Mouse (Mus musculus) cortical plate, adult 2 months (tissue): Measurements from ENCODE around the gene Nrtn. TPM values are rescaled to one million over a fixed set of nuclear protein-coding genes. Genes with fewer than 3 reads are reported as not detected.

Experiments used
- H3K27ac ChIP-seq: fragments of 200-500 bp; 2 replicates; pipeline ENCODE4 v1.5.1; 2012; ENCODE audit warnings: low read length, control low read depth, inconsistent platforms; ENCODE audit not compliant: insufficient read depth
- H3K4me1 ChIP-seq: fragments of 200-500 bp; 2 replicates; pipeline ENCODE4 v1.6.1; 2011; ENCODE audit warnings: low read length; ENCODE audit not compliant: control insufficient read depth, insufficient read depth
- H3K4me3 ChIP-seq: fragments of 200-500 bp; 2 replicates; pipeline ENCODE4 v1.5.1; 2011; ENCODE audit warnings: mild to moderate bottlenecking, low read length, control low read depth; ENCODE audit not compliant: insufficient read depth
- CTCF ChIP-seq: fragments of 200-500 bp; IDR thresholded peaks from 2 replicates; pipeline ENCODE4 v1.5.1; 2011; ENCODE audit warnings: mild to moderate bottlenecking, control low read depth, low read length; ENCODE audit not compliant: insufficient read depth; ENCODE audit errors: extremely low read depth
- POLR2A ChIP-seq: fragments of 200-500 bp; IDR thresholded peaks from 2 replicates; pipeline ENCODE4 v1.6.1; 2011; ENCODE audit warnings: mild to moderate bottlenecking, low read length, control low read depth; ENCODE audit not compliant: insufficient read depth; ENCODE audit errors: extremely low read depth
- polyA plus RNA-seq: library from polyadenylated mRNA; depleted of rRNA; stranded (reverse); fragments of >200 nt; gene quantifications from 2 replicates; pipeline ENCODE4 v1.2.3, GENCODE M21; 2012

Nrtn gene
- polyA plus RNA-seq, 1 experiment = 8.6 TPM

DNA sequence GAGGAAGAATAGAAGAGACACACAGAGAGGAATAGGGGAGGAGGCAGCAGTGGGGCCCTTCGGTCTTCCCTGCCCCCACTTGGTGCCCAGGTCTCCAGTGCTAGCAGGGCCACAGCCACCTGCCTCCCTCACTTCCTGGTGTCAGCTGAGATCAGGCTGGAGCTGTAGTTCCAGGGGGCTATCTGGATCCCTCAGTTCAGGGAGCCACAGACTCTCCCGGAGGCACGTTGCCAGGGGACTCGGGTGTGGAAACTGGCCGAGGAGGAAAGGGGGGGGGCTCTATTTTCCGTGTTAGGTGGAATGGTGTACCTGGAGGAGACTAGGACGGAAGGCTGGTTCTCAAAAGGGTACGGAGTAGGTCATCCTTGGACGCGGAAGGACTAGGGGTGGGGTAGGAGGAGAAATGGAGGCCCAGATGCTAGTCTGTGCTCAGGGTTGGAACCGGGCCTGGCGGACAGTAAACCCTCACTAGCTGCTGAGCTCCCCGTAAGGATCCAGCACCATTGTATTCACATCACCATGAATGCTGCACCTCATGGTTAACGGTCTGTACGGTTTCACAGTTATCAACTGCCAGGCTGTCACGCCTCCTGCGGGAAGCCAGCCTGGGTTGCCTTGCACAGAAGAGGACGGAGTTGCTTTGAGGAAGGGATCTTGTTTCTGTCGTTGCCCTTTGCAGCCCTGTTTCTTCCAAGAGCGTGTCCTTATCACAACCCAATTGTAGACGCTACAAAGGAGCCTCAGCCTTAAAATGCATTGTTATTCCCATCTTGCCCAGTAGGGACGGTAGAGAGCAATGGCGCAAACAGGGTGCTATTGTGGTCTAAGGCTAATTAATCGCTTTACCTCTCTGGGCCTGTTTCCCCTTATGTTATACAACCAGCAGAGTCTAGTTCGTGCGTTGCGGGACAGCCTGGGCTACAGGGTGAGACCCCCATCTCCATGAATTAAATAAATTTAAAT, 5.7 kb upstream of the Nrtn start:
- TF ChIP-seq POLR2A (no peak), CTCF (peak; percentile 98)
- Histone ChIP-seq H3K27ac (no peak overlapping the region), H3K4me1 (no peaks in the 10 kb centered on the region), H3K4me3 (peak overlapping the region; percentile 57; the same call in 1 of the 2 replicates)

DNA sequence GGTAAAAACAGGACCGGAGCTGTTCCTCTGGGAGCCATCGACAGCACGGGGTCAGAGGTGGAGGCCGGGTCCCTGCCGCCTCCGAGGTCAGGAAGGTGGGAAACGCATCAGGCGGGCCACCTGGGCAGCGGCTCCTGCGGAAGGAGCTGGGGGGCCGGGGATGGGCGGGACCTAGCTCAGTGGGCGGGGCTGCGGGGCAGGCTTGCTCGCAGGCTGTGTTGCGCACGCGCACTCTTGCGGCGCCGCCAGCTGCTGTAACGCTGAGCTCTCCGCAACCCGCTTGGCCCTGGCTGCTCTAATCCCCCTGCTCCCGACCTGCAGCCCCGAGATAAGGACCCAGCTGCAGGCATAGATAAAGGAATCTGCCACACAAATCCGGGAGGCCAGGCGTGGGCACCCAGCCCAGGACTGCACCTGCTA, 4.7 kb upstream of the Nrtn start:
- Histone ChIP-seq H3K27ac (peak overlapping the region; percentile 86), H3K4me1 (no peaks in the 10 kb centered on the region), H3K4me3 (peak overlapping the region; percentile 57)
- TF ChIP-seq CTCF = no peak
- peak; percentile 88 for TF ChIP-seq POLR2A

DNA sequence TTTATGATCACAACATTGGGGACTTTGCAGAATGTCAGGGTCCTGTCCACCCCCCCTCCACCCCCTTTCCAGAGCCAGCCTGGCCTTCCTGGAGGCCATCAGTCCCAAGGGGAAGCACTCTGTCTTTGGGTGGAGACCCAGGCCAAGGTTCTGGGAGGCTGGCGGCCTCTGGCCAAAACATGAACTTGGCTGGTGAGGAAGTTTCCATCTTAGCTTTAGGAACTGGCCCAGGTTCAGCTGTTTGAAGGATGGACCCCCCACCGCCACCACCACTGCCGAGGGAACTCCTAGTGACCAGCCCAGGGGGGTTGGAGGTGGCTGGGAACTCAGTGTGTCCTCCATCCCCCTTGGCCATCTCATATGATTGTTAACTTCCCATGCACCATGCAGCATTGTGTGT, 3.7 kb upstream of the Nrtn start:
- Histone ChIP-seq H3K27ac (no peak overlapping the region), H3K4me1 (no peaks in the 10 kb centered on the region), H3K4me3 (no peak overlapping the region)
- TF ChIP-seq POLR2A = no peak
- TF ChIP-seq CTCF = no peak

DNA sequence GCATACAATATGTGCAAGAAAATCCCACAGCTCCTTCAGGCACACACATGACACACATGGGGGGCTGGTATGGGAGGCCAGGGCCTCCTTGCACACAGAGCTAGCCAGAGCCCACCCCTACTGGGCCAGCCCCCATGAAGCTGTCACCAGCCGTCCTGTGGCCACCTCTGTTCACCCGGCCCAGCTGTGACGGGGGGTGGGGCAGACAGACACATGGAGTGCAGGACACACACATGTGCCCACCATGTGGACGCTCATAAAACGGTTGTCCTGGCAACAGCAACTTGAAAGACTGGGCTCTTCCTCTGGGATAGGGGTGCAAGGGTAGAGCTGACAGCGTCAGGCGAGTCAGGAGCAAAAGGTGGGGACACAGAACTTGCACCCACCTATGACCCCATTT, 1.9 kb upstream of the Nrtn start:
- TF ChIP-seq POLR2A = no peak
- no peak for TF ChIP-seq CTCF
- no peaks in the 10 kb centered on the region for H3K4me1 ChIP-seq
- H3K4me3 ChIP-seq = no peak overlapping the region
- no peak overlapping the region for H3K27ac ChIP-seq

DNA sequence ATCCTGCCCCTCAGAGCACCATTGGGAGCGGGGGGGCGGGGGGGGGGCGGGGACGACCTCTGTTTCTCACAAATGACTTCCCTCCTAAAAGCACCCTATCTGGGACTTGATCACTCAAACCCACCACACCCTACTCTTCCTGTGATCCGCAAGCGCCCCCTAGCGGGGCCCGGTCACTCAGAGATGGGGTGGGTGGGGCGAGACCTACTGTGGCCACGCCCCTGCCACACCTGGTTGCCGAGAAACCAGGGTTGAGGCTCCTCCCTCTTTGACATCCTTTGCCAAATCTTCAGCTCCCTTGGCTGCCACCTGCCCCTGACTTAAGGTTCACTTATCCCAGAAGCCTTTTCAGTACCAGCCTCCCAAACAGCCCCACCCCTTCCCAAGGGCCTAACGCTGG, 802 bp upstream of the Nrtn start:
- peak; percentile 20; the same call in 1 of the 2 replicates for TF ChIP-seq CTCF
- no peak for TF ChIP-seq POLR2A
- Histone ChIP-seq H3K4me3 (no peak overlapping the region), H3K4me1 (no peaks in the 10 kb centered on the region), H3K27ac (no peak overlapping the region)

DNA sequence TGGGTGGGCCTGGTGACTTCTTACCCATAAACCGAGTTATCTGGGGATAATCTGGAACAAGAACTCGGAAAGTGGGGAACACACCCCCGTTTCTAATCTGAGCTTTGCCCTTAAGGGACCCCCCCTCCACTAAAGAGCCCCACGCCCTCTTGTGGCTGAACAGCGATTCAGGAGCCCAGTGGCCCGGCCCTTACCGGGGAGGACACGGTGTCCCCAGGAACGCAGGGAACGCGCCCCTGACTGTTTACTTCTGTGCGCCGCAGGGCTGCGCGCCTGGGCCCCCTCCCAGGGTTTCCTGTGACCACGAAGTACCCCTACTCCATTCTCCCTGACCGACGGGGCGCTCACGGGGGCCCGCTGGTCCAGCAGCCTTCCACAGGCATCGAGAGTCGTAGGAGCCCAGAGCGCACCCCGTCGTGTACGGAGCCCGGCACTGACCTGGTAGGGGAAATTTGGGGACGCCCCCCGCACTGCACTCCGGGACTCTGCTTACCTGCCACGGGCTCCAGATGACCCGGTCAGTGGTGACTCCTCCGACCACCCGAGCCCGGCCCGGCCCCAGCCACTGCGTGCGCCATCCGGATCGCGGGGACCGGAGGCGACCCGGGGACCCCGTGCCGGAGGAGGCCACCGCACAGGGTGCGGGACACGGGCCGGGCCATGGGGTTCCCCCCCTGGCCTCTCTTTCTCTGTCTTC, 479 bp downstream of the Nrtn start:
- Histone ChIP-seq H3K27ac (no peak overlapping the region), H3K4me3 (peak overlapping the region; percentile 17), H3K4me1 (no peaks in the 10 kb centered on the region)
- TF ChIP-seq POLR2A (no peak), CTCF (0 out of 2 replicates have a peak, but pooled peaks have one; percentile 5)

DNA sequence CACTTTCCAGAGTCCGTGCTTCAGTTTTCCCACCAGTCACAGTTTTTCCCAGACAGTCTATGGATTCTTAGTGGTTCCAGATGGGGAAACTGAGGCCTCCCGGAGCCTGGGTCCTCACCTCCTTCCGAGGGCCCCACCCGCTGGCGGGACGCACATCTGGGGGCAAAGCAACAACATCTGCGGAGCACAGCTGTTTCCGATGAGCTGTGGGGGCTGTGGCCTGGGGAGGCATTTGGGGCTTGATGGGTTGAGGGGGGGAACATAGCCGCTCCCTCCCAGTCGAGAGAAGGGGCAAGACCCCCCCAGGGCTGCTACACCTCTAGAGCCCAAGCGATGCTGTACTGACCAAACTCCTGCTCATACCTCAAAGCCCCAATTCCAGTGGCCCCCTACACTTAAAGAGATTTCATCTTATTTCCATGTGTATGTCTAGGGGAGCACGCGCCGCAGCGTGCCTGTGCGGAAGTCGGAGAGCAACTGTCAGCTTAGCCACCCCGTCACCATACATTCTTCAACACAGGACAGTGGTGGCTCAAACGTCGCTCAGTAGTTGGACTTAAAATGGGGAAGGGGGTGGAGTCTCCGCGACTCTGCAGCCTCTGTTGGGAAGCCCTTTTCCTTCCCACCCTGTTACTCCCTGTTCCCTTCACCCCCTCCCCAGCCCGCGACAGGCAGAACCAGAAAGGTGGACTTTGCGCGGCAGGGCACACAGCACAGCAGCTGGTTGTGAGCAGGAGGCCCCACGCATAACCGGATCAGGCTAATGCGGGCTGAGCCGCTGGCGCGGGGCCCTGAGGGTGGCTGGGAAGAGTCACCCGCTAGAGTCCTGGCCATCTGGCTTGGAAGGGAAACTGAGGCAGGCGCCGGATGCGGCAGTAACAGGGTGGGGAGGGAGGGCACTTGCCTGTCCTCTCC, 2.8 kb downstream of the Nrtn start:
- H3K27ac ChIP-seq = no peak overlapping the region
- H3K4me1 ChIP-seq = no peaks in the 10 kb centered on the region
- TF ChIP-seq CTCF = no peak
- TF ChIP-seq POLR2A = no peak
- H3K4me3 ChIP-seq = no peak overlapping the region

DNA sequence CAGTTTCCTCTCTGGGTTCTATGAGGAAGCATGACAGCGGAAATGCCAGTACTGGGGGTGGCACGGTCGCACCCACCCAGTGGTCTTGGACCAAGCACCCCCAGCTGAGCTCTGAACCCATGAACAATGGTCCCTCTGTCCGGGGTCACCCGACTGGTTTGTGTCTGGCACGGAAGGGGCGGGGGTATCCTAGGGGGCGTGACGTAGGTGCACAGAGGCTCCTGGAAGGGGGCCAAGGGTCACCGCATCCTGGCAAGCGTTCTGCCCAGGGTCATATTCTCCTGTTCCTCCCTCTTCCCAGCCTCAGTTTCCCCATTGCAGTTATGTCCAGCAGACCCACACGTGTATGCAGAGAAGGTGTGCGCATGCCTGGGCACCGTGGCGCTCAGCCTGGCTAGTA, 3.9 kb downstream of the Nrtn start:
- Histone ChIP-seq H3K4me3 (no peak overlapping the region), H3K4me1 (no peaks in the 10 kb centered on the region), H3K27ac (no peak overlapping the region)
- TF ChIP-seq CTCF (no peak), POLR2A (no peak)

DNA sequence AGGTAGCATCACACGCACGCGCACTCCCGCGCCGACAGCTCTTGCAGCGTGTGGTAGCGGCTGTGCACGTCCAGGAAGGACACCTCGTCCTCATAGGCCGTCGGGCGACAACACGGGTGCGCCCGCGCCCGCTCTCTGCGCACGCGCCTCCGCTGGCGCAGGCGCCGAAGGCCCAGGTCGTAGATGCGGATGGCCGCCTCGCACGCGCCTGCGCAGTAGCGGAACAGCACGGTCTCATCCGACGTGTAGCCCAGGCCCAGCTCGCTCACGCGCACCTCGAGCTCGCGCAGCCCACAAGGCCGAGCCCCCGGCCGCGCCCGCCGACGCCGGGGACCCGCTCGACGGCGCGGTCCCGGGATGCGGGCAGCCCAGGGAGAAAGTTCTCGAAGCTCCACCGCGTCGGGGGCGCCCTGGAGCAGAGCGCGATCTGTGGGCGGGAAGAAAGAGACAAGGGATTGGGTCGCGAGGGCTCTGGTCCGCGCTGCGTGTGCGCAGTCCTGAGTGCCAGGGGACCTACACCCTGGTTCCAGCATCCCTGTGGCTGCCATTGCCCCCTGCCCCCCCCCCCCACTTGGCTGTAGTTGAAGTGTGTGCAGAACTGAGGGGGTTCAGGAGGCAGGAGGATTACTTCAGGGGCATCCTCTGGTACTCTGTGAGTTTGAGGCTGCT, 5.8 kb downstream of the Nrtn start:
- peak; percentile 18; the same call in 1 of the 2 replicates for TF ChIP-seq POLR2A
- TF ChIP-seq CTCF = no peak

More for the DNA sequence above, 5.8 kb downstream of the Nrtn start:
- H3K4me1 ChIP-seq = no peaks in the 10 kb centered on the region
- H3K4me3 ChIP-seq = no peak overlapping the region; the same call in 1 of the 2 replicates
- H3K27ac ChIP-seq = no peak overlapping the region
